Mouse (Mus musculus) embryo, embryonic 9.5 days (tissue): ENCODE data around the gene Itgb3bp.

ENCODE experiments used
- DNase-seq: peaks from one replicate; pipeline ENCODE4 v3.0.0-alpha.2; 2017; ENCODE audit errors: extremely low spot score

Itgb3bp gene

GRCm38 (mm10) chr4:99934859-99935258 lies 5.2 kb upstream of the Itgb3bp start:
- DNase-seq, result no peak

DNA sequence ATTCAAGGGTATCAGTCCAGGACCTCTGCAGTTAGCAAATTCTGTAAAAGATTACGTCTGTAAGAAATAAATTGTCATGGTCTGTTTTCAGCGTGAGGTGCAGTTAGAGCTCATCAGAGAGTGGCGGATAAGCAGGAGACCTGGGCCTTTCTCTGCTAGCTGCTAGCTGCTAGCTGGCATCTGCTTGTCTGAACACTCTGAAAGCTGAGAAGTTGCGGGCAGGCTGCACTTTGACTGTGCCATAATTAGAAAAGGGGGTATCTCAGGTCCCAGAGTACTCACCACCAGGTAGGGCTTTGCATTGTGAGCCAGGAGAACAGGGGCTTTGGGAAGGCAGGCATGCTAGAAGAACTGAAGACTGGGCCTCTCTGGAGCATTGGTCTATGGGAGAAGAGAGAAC lies 2.2 kb upstream of the Itgb3bp start:
- no peak for DNase-seq

- DNase-seq, result no peak
These were observed 1.6 kb upstream of the Itgb3bp start for GRCm38 (mm10) chr4:99931240-99931580.

DNA sequence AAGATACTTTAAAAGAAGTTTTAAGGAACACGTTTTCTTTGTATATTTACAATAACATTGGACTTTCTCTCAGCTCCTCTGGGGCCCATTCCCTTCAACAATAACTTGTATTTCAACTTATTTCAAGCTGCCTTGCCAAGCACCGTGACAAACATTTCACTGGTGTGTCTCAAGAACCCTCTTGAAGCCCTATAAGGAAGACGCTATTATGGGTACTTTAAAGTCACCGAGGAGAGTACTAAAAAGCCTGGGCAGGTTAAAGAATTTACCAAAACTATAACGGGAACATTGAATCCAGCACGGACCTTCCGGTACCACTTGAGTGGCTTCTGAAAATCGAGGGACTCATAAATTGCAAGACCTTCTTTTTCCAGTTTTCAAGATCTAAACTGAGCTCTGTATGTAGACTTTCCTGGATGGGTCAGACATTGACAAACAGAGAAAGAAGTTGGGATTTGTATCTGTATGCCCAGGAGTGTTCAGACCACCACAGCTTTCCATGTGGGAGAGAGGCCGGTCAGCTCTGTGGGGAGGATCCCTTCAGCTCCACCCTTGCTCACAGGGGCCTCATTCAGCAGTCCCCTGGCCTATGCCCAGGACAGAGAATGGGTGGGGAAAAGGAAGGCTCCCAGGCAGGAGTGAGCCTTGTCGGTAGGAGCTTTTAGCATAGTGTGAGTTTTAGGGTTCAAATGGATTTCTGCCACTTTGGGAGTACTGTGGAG lies 1.1 kb upstream of the Itgb3bp start:
- no peak for DNase-seq

GRCm38 (mm10) chr4:99929149-99929612 lies 432 bp downstream of the Itgb3bp start, which contains the start of gene Pgm1:
Gene Pgm1 (plus strand): TSS chr4:99929414.
- DNase-seq, result no peak

GRCm38 (mm10) chr4:99928521-99928920 lies 1.1 kb downstream of the Itgb3bp start:
- no peak for DNase-seq

GRCm38 (mm10) chr4:99926380-99926779 lies 3.2 kb downstream of the Itgb3bp start:
- no peak for DNase-seq

GRCm38 (mm10) chr4:99913894-99914451 lies 15.6 kb downstream of the Itgb3bp start:
- no peak for DNase-seq

GRCm38 (mm10) chr4:99882405-99882804 lies 47.2 kb downstream of the Itgb3bp start:
- DNase-seq, result no peak

- peak; percentile 18 for DNase-seq
These were observed 47.7 kb downstream of the Itgb3bp start for GRCm38 (mm10) chr4:99881882-99882281.

- peak; percentile 91 for DNase-seq
These were observed 100.2 kb downstream of the Itgb3bp start, which contains the start of gene Efcab7 for GRCm38 (mm10) chr4:99829094-99830073. Gene Efcab7 (plus strand): TSS chr4:99829198.

GRCm38 (mm10) chr4:99828739-99829093 lies 100.9 kb downstream of the Itgb3bp start:
- DNase-seq, result no peak

- no peak for DNase-seq
These were observed 101.3 kb downstream of the Itgb3bp start for GRCm38 (mm10) chr4:99828337-99828736.

DNA sequence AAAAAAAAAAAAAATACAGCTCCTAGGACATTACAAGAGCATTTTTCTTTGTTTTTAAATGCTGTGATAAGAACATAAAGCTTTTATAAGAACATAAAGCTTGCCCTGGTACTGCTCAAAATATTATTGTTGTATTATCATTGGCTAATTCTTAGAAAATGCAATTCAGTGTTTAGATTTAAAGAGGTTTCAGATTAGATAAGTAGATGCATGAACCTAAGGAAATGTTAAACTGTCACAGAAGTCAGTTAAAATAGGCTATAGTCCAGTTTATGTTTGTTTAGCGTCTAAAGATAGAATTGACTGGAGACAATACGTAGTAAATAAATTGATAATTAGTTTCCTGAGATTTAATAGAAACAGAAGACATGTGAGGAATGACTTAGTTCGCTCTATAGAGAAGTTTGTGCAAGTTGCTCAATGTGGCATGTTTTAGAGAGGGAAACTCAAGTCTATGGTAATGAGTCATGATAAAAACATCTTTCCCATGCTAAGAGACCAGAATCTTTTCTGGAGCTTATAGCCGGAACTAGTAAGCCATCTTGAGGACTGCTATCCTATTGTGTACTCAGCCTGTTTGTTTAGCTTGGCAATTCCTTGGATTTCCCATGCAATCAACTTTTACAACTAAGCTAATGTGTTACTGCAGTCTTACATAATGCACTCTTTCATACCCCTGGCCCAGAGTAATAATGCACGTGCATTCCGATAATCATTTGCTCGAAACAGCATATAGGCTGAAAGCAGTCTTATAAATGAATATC lies 112.7 kb downstream of the Itgb3bp start:
- no peak for DNase-seq

- DNase-seq, result no peak
These were observed 137.2 kb downstream of the Itgb3bp start for GRCm38 (mm10) chr4:99792365-99792764.

DNA sequence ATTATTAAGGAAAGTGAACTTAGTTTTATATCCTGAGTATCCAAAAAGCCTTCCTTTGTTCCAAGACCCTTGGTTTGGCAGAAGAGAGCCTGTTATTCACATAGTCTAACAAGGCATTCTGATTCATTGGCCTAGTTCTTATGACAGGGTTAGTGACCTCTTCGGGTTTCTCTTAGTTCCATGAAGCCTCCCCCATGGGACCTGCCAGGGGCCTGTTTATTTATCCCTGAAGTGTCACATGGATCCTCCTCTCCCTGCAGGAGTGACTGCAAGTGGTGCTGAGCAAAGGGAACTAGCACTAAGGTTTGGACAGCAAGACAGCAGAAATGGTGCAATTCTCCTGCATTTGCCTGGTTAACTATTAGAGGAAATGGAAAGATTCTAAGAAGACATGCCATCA lies 156.6 kb downstream of the Itgb3bp start:
- DNase-seq, result no peak

DNA sequence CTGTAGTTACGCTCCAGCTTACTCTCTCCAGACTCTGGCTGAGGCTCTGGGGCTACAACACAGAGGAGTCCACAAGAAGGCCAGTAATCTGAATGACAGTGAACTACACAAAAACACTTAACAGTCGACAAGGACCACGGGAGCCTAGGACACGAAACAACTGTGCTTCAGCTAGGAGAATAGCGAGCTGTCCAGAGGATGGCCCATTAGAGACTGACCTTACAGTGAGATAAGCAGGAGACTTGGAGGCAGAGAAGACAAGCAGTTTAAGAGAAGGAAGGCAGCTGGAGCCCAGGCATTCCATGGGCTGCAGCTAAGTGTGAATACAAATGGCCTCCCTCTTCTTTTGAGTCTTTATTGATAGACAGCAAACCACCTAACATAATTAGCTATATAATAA lies 159.1 kb downstream of the Itgb3bp start:
- DNase-seq, result no peak

GRCm38 (mm10) chr4:99766753-99767152 lies 162.9 kb downstream of the Itgb3bp start:
- no peak for DNase-seq

- DNase-seq, result no peak
These were observed 163.3 kb downstream of the Itgb3bp start for GRCm38 (mm10) chr4:99766303-99766702.

DNA sequence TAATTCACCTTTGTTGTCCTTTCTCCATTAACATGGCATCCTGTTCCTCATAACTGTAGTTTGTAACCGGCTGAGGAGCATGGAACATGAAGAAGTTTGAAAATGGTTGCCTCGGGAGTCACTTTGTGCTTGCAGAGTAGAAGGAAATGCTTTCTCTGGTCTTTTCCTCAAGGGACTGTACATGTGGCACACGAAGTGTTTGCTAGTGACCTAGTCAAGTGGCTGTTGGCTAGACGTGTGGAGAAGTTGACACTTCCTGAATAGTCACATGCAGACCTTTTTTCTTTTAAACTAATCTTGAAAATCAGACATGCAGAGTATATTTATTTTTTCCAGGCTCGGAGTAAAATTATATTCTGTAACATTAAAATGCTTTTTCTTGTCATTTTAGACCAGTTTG lies 177.2 kb downstream of the Itgb3bp start:
- no peak for DNase-seq

GRCm38 (mm10) chr4:99739836-99740235 lies 189.8 kb downstream of the Itgb3bp start:
- no peak for DNase-seq
